Mouse (Mus musculus) small intestine, adult 2 months (tissue): Measurements from ENCODE around the gene Grin2b. TPM values are rescaled to one million over a fixed set of nuclear protein-coding genes. Genes with fewer than 3 reads are reported as not detected.

Source experiments
- H3K27ac ChIP-seq: fragments of 200-500 bp; 2 replicates; pipeline ENCODE4 v1.5.1; 2012; ENCODE audit warnings: low read depth, low read length, control low read depth, inconsistent platforms; ENCODE audit not compliant: insufficient read depth
- H3K27me3 ChIP-seq: fragments of 200-500 bp; 2 replicates; pipeline ENCODE4 v1.6.1; 2012; ENCODE audit warnings: mild to moderate bottlenecking, moderate library complexity, low read length, inconsistent platforms; ENCODE audit not compliant: control insufficient read depth, insufficient read depth
- H3K36me3 ChIP-seq: fragments of 200-500 bp; 2 replicates; pipeline ENCODE4 v1.6.1; 2012; ENCODE audit warnings: mild to moderate bottlenecking, low read length, control low read depth, inconsistent platforms; ENCODE audit not compliant: control insufficient read depth, insufficient read depth
- H3K4me1 ChIP-seq: fragments of 200-500 bp; 2 replicates; pipeline ENCODE4 v1.6.1; 2012; ENCODE audit warnings: low read length, inconsistent platforms, mixed read lengths; ENCODE audit not compliant: control insufficient read depth, insufficient read depth, insufficient read length
- H3K4me3 ChIP-seq: fragments of 200-500 bp; 2 replicates; pipeline ENCODE4 v1.5.1; 2012; ENCODE audit warnings: low read depth, mild to moderate bottlenecking, control low read depth, inconsistent platforms, low read length, moderate library complexity
- CTCF ChIP-seq: fragments of 200-500 bp; IDR thresholded peaks from 2 replicates; pipeline ENCODE4 v1.5.1; 2012; ENCODE audit warnings: low read depth, mild to moderate bottlenecking, control low read depth, inconsistent platforms, low read length, moderate library complexity, mixed read lengths; ENCODE audit not compliant: insufficient replicate concordance, insufficient read length; ENCODE audit errors: extremely low read depth
- POLR2A ChIP-seq: fragments of 200-500 bp; IDR thresholded peaks from 2 replicates; pipeline ENCODE4 v1.6.1; 2012; ENCODE audit warnings: low read depth, mild to moderate bottlenecking, control low read depth, inconsistent platforms, low read length, moderate library complexity
- WGBS: fragments of 180-500 bp; shearing (Covaris S2); methylation state at CpG from one replicate; pipeline ENCODE4 v1.1.7; 2018; 5-methylcytosine and 5-hydroxymethylcytosine counted together
- polyA plus RNA-seq: library from polyadenylated mRNA; depleted of rRNA; stranded (reverse); fragments of >200 nt; gene quantifications from 2 replicates; pipeline ENCODE4 v1.2.3, GENCODE M21; 2012; rRNA removed

Gene Grin2b
- polyA plus RNA-seq = 0.03 TPM in 1 of 2 replicates, not detected in the other

DNA sequence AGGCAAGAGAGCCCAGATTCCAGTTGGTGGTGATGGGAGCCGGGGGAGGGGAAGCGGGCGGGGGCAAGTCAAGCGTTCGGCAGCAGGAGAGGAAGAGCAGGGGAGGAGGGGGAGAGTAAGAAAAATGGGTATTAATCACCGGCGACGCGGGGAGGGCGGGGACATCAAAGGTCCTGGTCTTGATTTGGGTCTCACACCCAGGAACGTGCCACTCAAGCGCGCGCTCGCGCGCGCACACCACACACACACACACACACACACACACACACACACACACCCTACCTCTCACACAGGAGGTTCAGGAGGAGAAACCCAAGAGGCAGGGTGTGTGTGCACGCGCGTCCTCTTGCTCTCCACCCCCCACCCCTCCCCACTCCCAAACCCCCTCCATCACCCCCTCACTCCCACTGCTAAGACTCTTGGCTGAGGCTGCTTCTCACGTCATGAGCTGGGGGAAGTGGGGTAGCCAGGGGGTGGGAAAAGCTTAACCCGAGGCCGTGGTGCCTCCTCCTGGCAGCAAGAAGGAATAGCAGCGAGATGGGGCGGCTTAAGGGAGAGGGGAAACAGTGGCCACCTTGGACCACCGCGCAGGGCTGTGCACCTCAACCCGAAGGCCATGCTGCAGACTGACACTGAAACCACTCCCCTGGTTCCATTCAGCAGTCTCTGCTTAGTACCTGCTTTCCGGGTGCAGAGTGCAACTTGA, at the start of gene Grin2b:
Gene Grin2b, minus strand, starts transcription at position 321 of the 706 bp plus-strand sequence.
- 4% methylated on average over 24 of the region's 30 CpGs for WGBS
- H3K27ac ChIP-seq = no peak within 1 kb of the TSS

DNA sequence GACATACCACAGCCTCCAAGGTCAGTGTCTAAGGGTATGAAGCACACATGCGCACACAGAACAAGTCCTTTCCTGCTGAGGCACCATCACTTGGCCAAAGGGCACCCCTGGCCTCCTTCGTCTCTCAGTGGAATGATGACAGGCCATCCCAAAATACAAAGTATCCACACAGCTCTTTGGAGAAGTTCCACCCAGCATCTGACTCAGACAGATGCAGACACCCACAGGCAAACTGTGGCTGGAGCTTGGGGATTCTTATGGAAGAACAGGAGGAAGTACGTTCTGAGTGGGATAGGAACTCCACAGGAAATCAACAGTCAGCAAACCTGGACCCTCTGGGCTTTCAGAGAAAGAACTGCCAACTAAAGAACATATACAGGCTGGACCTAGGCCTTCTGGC, 48.6 kb upstream of the Grin2b start:
- no peaks in the 10 kb centered on the region for H3K36me3 ChIP-seq
- H3K27ac ChIP-seq = no peak overlapping the region
- H3K4me1 ChIP-seq = no peaks in the 10 kb centered on the region
- no peaks in the 10 kb centered on the region for H3K27me3 ChIP-seq
- H3K4me3 ChIP-seq = no peak overlapping the region
- 81% methylated on average over 3 of the region's 3 CpGs for WGBS
- TF ChIP-seq POLR2A (no peak), CTCF (no peak)

More for the DNA sequence above, at the start of gene Grin2b:
- TF ChIP-seq CTCF (no peak), POLR2A (no peak)
- H3K27me3 ChIP-seq = no peaks in the 10 kb centered on the region; the same call in 1 of the 2 replicates
- no peaks in the 10 kb centered on the region for H3K36me3 ChIP-seq
- H3K4me1 ChIP-seq = no peaks in the 10 kb centered on the region
- H3K4me3 ChIP-seq = no peak within 1 kb of the TSS

DNA sequence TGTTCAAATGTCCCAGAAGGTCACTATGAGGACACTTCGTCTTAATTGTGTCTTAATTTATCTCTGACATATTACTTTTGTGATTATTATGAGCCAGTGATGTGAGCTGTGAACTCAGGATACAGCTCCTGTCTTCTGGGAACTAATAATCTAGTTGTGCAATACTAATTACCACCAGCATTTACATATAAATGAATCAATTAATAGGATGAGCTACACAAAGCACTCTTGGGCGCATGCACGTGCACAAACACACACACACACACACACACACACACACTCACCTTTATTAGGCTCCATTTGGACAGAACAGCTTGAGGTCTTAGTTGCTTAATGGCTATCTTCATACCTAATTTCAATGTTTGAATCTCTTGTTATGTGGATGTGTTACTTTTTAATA, 37.1 kb upstream of the Grin2b start:
- Histone ChIP-seq H3K4me3 (no peak overlapping the region), H3K4me1 (no peaks in the 10 kb centered on the region), H3K36me3 (no peaks in the 10 kb centered on the region), H3K27ac (no peak overlapping the region), H3K27me3 (no peaks in the 10 kb centered on the region)
- 75% methylated on average over 3 of the region's 3 CpGs for WGBS
- TF ChIP-seq POLR2A = no peak
- no peak for TF ChIP-seq CTCF

DNA sequence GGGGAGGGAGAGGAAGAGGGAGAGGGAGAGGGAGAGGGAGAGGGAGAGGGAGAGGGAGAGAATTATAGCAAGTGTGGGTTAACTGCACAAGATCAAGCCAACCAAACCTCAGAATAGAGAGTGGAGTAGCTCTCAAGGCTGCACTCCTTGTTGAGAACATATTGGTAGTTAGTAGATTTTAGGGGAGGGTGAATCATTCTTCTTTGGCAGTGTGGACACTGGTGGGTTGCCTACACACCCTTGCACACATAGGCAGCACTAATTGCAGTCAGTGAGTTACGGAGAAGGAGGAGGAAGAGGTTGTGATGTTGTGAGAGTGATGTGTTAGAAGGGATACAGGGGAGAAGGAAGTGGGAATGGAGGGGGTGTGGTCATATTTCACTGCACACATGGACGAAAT, 26.5 kb upstream of the Grin2b start:
- Histone ChIP-seq H3K27ac (no peak overlapping the region), H3K4me1 (no peaks in the 10 kb centered on the region), H3K36me3 (no peaks in the 10 kb centered on the region), H3K4me3 (no peak overlapping the region), H3K27me3 (no peaks in the 10 kb centered on the region)
- TF ChIP-seq CTCF (no peak), POLR2A (no peak)
- WGBS = 75% methylated on average over 2 of the region's 2 CpGs

DNA sequence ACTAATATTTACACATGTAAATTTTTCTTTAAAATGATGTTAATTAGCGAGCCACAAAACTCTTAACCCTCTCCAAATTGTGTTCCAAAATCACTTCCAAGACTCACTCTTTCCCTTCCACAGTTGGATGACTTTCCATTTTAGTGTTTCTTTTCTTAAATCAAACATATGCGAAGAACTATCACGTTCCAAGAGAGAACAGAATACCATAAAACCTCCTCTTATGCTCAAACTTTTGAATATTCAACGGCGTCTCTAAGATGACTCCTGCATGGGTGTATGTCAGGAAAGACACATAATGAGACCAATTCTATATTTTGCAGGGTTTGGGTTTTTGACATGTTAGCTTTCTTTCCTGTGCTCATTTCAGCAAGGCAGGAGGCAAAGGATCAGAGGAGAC, 21.3 kb upstream of the Grin2b start:
- 72% methylated on average over 5 of the region's 5 CpGs for WGBS
- Histone ChIP-seq H3K27ac (no peak overlapping the region), H3K4me3 (no peak overlapping the region), H3K4me1 (no peaks in the 10 kb centered on the region), H3K36me3 (no peaks in the 10 kb centered on the region), H3K27me3 (no peaks in the 10 kb centered on the region)
- no peak for TF ChIP-seq POLR2A
- no peak for TF ChIP-seq CTCF

DNA sequence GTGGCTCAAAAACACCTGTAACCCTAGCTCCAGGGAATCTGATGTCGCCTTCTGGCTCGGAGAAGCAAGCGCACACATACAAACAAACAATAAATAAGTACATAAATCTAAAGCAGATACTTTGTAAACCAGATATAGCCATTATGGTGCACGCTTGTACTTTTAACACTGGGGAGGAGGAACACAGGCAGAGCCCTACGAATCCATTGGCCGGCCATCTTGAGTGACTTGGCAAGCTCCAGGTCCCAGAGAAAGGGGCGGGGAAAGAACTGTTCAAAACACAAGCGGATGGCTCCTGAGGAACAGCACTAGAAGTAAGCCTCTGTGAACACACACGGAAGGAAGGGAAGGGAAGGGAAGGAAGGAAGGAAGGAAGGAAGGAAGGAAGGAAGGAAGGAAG, 4.8 kb upstream of the Grin2b start:
- no peak for TF ChIP-seq CTCF
- no peak for TF ChIP-seq POLR2A
- WGBS = 87% methylated on average over 9 of the region's 9 CpGs
- Histone ChIP-seq H3K27ac (no peak overlapping the region), H3K4me3 (no peak overlapping the region), H3K36me3 (no peaks in the 10 kb centered on the region), H3K4me1 (no peaks in the 10 kb centered on the region), H3K27me3 (no peaks in the 10 kb centered on the region)

DNA sequence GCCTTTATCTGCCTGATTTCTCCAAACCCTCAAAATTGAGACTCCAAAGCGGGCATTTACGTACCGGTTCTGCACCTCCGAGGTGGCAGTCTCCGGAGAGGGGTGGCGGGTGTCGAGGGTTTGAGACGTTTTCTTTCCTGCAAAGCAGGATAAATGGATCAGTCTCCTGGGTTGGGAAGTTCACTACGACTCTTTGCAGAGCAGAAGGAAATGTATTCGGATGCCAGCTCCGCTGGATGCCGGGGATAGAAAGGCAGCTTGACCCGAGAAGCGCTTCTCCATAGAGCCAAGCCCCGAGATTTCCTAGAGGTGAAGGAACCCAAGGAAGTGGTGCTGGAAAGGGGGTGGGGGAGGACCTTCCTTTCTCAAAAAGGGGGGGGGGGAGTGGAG, 515 bp downstream of the Grin2b start:
- no peak for TF ChIP-seq POLR2A
- no peak for TF ChIP-seq CTCF
- 3% methylated on average over 15 of the region's 15 CpGs for WGBS

DNA sequence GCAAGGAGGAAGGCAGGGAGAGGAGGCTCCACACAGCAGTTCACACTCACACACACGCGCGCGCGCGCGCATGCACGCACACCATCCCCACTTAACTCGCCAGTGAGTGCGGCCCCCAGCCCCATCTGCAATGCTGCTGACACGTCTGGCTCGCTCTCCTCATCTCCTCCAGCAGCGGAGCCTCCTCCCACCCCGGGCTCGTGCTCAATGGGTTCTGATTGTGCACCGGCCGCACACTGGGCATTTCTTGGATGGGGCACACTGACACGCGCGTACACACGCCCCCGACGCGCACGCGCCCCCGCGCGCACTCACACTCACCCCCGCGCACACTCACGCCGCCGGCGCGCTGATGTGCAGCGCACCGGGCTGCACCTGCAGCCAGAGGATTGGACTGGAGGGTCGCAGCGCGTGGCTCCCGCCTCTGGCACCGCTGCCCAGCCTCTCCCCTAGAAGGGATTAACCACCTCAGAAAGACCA, 1.1 kb downstream of the Grin2b start:
- H3K27ac ChIP-seq = no peak overlapping the region
- H3K36me3 ChIP-seq = no peaks in the 10 kb centered on the region
- no peaks in the 10 kb centered on the region for H3K4me1 ChIP-seq
- H3K27me3 ChIP-seq = no peaks in the 10 kb centered on the region; the same call in 1 of the 2 replicates
- 1% methylated on average over 43 of the region's 43 CpGs for WGBS
- no peak overlapping the region for H3K4me3 ChIP-seq
- no peak for TF ChIP-seq CTCF
- TF ChIP-seq POLR2A = no peak

More for the DNA sequence above, 515 bp downstream of the Grin2b start:
- Histone ChIP-seq H3K4me1 (no peaks in the 10 kb centered on the region), H3K27ac (no peak overlapping the region), H3K36me3 (no peaks in the 10 kb centered on the region), H3K27me3 (no peaks in the 10 kb centered on the region; the same call in 1 of the 2 replicates), H3K4me3 (no peak overlapping the region)
